Mouse (Mus musculus) stomach, postnatal 0 days (tissue): ENCODE measurements at regions not wholly inside any gene's neighbourhood (a gene's known extent, or its start where the extent isn't known, plus 50 kb on each side); places are given as distances from the start of the nearest gene placed in this dataset.

Experiments
- CTCF ChIP-seq: IDR thresholded peaks from 2 replicates; pipeline ENCODE4 v1.5.1; 2016; ENCODE audit warnings: antibody characterized with exemption, low read depth, mild to moderate bottlenecking, moderate library complexity
- EP300 ChIP-seq: optimal IDR thresholded peaks from 2 replicates; pipeline ENCODE3; 2016; ENCODE audit warnings: antibody characterized with exemption

- TF ChIP-seq CTCF (no peak), EP300 (no peak)
These were observed 122.3 kb downstream of the Dicer1 start for GRCm38 (mm10) chr12:104629449-104629848.
